Mouse (Mus musculus): ENCODE measurements around the gene Pbld2. TPM values are rescaled to one million over a fixed set of nuclear protein-coding genes. Genes with fewer than 3 reads are reported as not detected.

Pbld2 gene
- polyA plus RNA-seq, 1 experiment from 2014 or later, result 1.6 TPM

GRCm38 (mm10) chr10:63027376-63028161, 3.5 kb downstream of the Pbld2 start:
- no peak overlapping the region for H3K27ac ChIP-seq (ENCODE audit: low read length)
- no peak overlapping the region for H3K9ac ChIP-seq (replicated peaks; ENCODE audit: low read depth, low read length)
- no peak overlapping the region for H3K4me2 ChIP-seq (replicated peaks; ENCODE audit: low read depth, low read length)
- no peaks in the 10 kb centered on the region for H3K9me3 ChIP-seq (ENCODE audit: control insufficient read depth, low read depth, low read length)
- ATAC-seq (ENCODE audit: insufficient number of reproducible peaks, insufficient read depth, low FRiP score, low read depth), result no peak
- WGBS, result 93% methylated on average over 10 of the region's 10 CpGs
- H3K27me3 ChIP-seq (ENCODE audit: control insufficient read depth, insufficient read depth, low read length), result no peaks in the 10 kb centered on the region
- H3K4me1 ChIP-seq (ENCODE audit: control insufficient read depth, insufficient read depth, low read length), result peaks cover 2% of the 10 kb centered on the region; the same call in 1 of the 2 replicates
- no peak overlapping the region for H3K4me3 ChIP-seq (ENCODE audit: low read depth, low read length)
- H3K36me3 ChIP-seq (ENCODE audit: control insufficient read depth, insufficient read depth, low read length), result no peaks in the 10 kb centered on the region

GRCm38 (mm10) chr10:63028396-63028795, 4.3 kb downstream of the Pbld2 start:
- H3K4me1 ChIP-seq (ENCODE audit: control insufficient read depth, insufficient read depth, low read length), result peaks cover 2% of the 10 kb centered on the region; the same call in 1 of the 2 replicates
- no peak for ATAC-seq (ENCODE audit: insufficient number of reproducible peaks, insufficient read depth, low FRiP score, low read depth)
- no peak overlapping the region for H3K27ac ChIP-seq (ENCODE audit: low read length)
- H3K4me3 ChIP-seq (ENCODE audit: low read depth, low read length), result no peak overlapping the region
- no peak overlapping the region for H3K4me2 ChIP-seq (replicated peaks; ENCODE audit: low read depth, low read length)
- WGBS, result 88% methylated on average over 4 of the region's 4 CpGs
- H3K9ac ChIP-seq (replicated peaks; ENCODE audit: low read depth, low read length), result no peak overlapping the region
- H3K27me3 ChIP-seq (ENCODE audit: control insufficient read depth, insufficient read depth, low read length), result no peaks in the 10 kb centered on the region
- H3K36me3 ChIP-seq (ENCODE audit: control insufficient read depth, insufficient read depth, low read length), result no peaks in the 10 kb centered on the region
- H3K9me3 ChIP-seq (ENCODE audit: control insufficient read depth, low read depth, low read length), result no peaks in the 10 kb centered on the region

GRCm38 (mm10) chr10:63032267-63032666, 8.2 kb downstream of the Pbld2 start:
- Histone ChIP-seq H3K27ac (ENCODE audit: low read length) (no peak overlapping the region), H3K9me3 (ENCODE audit: control insufficient read depth, low read depth, low read length) (no peaks in the 10 kb centered on the region), H3K27me3 (ENCODE audit: control insufficient read depth, insufficient read depth, low read length) (no peaks in the 10 kb centered on the region), H3K4me1 (ENCODE audit: control insufficient read depth, insufficient read depth, low read length) (no peaks in the 10 kb centered on the region), H3K9ac (replicated peaks; ENCODE audit: low read depth, low read length) (no peak overlapping the region), H3K36me3 (ENCODE audit: control insufficient read depth, insufficient read depth, low read length) (no peaks in the 10 kb centered on the region), H3K4me2 (replicated peaks; ENCODE audit: low read depth, low read length) (no peak overlapping the region), H3K4me3 (ENCODE audit: low read depth, low read length) (no peak overlapping the region)
- no peak for ATAC-seq (ENCODE audit: insufficient number of reproducible peaks, insufficient read depth, low FRiP score, low read depth)
- WGBS, result 63% methylated on average over 3 of the region's 3 CpGs

- ATAC-seq (ENCODE audit: insufficient number of reproducible peaks, insufficient read depth, low FRiP score, low read depth), result no peak
- Histone ChIP-seq H3K9ac (replicated peaks; ENCODE audit: low read depth, low read length) (no peak overlapping the region), H3K4me2 (replicated peaks; ENCODE audit: low read depth, low read length) (no peak overlapping the region), H3K4me1 (ENCODE audit: control insufficient read depth, insufficient read depth, low read length) (no peaks in the 10 kb centered on the region), H3K9me3 (ENCODE audit: control insufficient read depth, low read depth, low read length) (no peaks in the 10 kb centered on the region), H3K4me3 (ENCODE audit: low read depth, low read length) (no peak overlapping the region), H3K36me3 (ENCODE audit: control insufficient read depth, insufficient read depth, low read length) (no peaks in the 10 kb centered on the region), H3K27ac (ENCODE audit: low read length) (no peak overlapping the region), H3K27me3 (ENCODE audit: control insufficient read depth, insufficient read depth, low read length) (no peaks in the 10 kb centered on the region)
- WGBS, result 70% methylated on average over 3 of the region's 3 CpGs
Measured at GRCm38 (mm10) chr10:63032956-63033355, 8.8 kb downstream of the Pbld2 start.

- Histone ChIP-seq H3K27ac (ENCODE audit: low read length) (no peak overlapping the region), H3K36me3 (ENCODE audit: control insufficient read depth, insufficient read depth, low read length) (no peaks in the 10 kb centered on the region), H3K4me2 (replicated peaks; ENCODE audit: low read depth, low read length) (no peak overlapping the region), H3K27me3 (ENCODE audit: control insufficient read depth, insufficient read depth, low read length) (no peaks in the 10 kb centered on the region), H3K9ac (replicated peaks; ENCODE audit: low read depth, low read length) (no peak overlapping the region), H3K9me3 (ENCODE audit: control insufficient read depth, low read depth, low read length) (no peaks in the 10 kb centered on the region), H3K4me3 (ENCODE audit: low read depth, low read length) (no peak overlapping the region), H3K4me1 (ENCODE audit: control insufficient read depth, insufficient read depth, low read length) (no peaks in the 10 kb centered on the region)
- 58% methylated on average over 14 of the region's 14 CpGs for WGBS
- ATAC-seq (ENCODE audit: insufficient number of reproducible peaks, insufficient read depth, low FRiP score, low read depth), result 0 out of 2 replicates have a peak, but pooled peaks have one; percentile 37
Measured at GRCm38 (mm10) chr10:63038571-63039320, 14.6 kb downstream of the Pbld2 start.

GRCm38 (mm10) chr10:63039867-63040628, 15.9 kb downstream of the Pbld2 start:
- H3K27me3 ChIP-seq (ENCODE audit: control insufficient read depth, insufficient read depth, low read length), result no peaks in the 10 kb centered on the region
- no peaks in the 10 kb centered on the region for H3K36me3 ChIP-seq (ENCODE audit: control insufficient read depth, insufficient read depth, low read length)
- no peak overlapping the region for H3K4me2 ChIP-seq (replicated peaks; ENCODE audit: low read depth, low read length)
- no peak overlapping the region for H3K27ac ChIP-seq (ENCODE audit: low read length)
- 80% methylated on average over 5 of the region's 5 CpGs for WGBS
- no peak for ATAC-seq (ENCODE audit: insufficient number of reproducible peaks, insufficient read depth, low FRiP score, low read depth)
- H3K9ac ChIP-seq (replicated peaks; ENCODE audit: low read depth, low read length), result no peak overlapping the region
- H3K4me3 ChIP-seq (ENCODE audit: low read depth, low read length), result no peak overlapping the region
- H3K4me1 ChIP-seq (ENCODE audit: control insufficient read depth, insufficient read depth, low read length), result no peaks in the 10 kb centered on the region
- H3K9me3 ChIP-seq (ENCODE audit: control insufficient read depth, low read depth, low read length), result no peaks in the 10 kb centered on the region

- Histone ChIP-seq H3K36me3 (ENCODE audit: control insufficient read depth, insufficient read depth, low read length) (no peaks in the 10 kb centered on the region), H3K27ac (ENCODE audit: low read length) (no peak overlapping the region), H3K4me2 (replicated peaks; ENCODE audit: low read depth, low read length) (no peak overlapping the region), H3K4me1 (ENCODE audit: control insufficient read depth, insufficient read depth, low read length) (no peaks in the 10 kb centered on the region), H3K9ac (replicated peaks; ENCODE audit: low read depth, low read length) (no peak overlapping the region), H3K27me3 (ENCODE audit: control insufficient read depth, insufficient read depth, low read length) (no peaks in the 10 kb centered on the region), H3K9me3 (ENCODE audit: control insufficient read depth, low read depth, low read length) (no peaks in the 10 kb centered on the region), H3K4me3 (ENCODE audit: low read depth, low read length) (no peak overlapping the region)
- ATAC-seq (ENCODE audit: insufficient number of reproducible peaks, insufficient read depth, low FRiP score, low read depth), result no peak
- WGBS, result 60% methylated on average over 3 of the region's 3 CpGs
Measured at GRCm38 (mm10) chr10:63043154-63043553, 19.0 kb downstream of the Pbld2 start.

- ATAC-seq (ENCODE audit: insufficient number of reproducible peaks, insufficient read depth, low FRiP score, low read depth), result no peak
- H3K9me3 ChIP-seq (ENCODE audit: control insufficient read depth, low read depth, low read length), result no peaks in the 10 kb centered on the region
- no peak overlapping the region for H3K27ac ChIP-seq (ENCODE audit: low read length)
- no peaks in the 10 kb centered on the region for H3K4me1 ChIP-seq (ENCODE audit: control insufficient read depth, insufficient read depth, low read length)
- H3K4me2 ChIP-seq (replicated peaks; ENCODE audit: low read depth, low read length), result no peak overlapping the region
- H3K4me3 ChIP-seq (ENCODE audit: low read depth, low read length), result no peak overlapping the region
- no peak overlapping the region for H3K9ac ChIP-seq (replicated peaks; ENCODE audit: low read depth, low read length)
- H3K36me3 ChIP-seq (ENCODE audit: control insufficient read depth, insufficient read depth, low read length), result no peaks in the 10 kb centered on the region
- WGBS, result 87% methylated on average over 8 of the region's 8 CpGs
- H3K27me3 ChIP-seq (ENCODE audit: control insufficient read depth, insufficient read depth, low read length), result no peaks in the 10 kb centered on the region
Measured at GRCm38 (mm10) chr10:63047751-63048150, 23.6 kb downstream of the Pbld2 start.
